Mouse (Mus musculus) thymus, adult 2 months (tissue): ENCODE measurements around the gene Arl16.

Source experiments
- CTCF ChIP-seq: fragments of 200-500 bp; IDR thresholded peaks from 2 replicates; pipeline ENCODE4 v1.5.1; 2012; ENCODE audit warnings: mild to moderate bottlenecking, control low read depth, low read length, moderate library complexity, borderline replicate concordance; ENCODE audit not compliant: control insufficient read depth, poor library complexity, insufficient read depth; ENCODE audit errors: extremely low read depth
- POLR2A ChIP-seq: fragments of 200-500 bp; IDR thresholded peaks from 2 replicates; pipeline ENCODE4 v1.6.1; 2012; ENCODE audit warnings: mild to moderate bottlenecking, low read length, control low read depth, moderate library complexity; ENCODE audit not compliant: control insufficient read depth, poor library complexity, insufficient read depth; ENCODE audit errors: extremely low read depth

DNA sequence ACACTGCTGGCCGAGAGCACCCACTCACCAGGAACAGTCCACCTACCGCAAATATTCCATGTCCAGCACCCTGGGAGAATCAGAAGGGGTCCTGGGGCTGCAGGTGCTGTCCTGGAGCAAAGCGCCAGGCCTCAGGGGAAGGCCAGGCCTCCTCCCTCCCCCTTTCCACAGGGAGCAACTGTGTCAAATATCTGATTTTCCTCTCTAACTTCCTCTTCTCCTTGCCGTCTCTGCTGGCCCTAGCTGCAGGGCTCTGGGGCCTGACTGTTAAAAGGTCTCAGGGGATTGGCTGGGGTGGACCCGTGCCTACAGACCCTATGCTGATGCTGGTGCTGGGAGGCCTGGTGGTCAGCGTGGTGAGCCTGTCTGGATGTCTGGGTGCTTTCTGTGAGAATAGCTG, 23.3 kb downstream of the Arl16 start:
- TF ChIP-seq CTCF = no peak
- TF ChIP-seq POLR2A = no peak
